Mouse (Mus musculus) bone marrow, adult 2 months (tissue): ENCODE results near the gene H2-M10.2.

Experiments used
- CTCF ChIP-seq: fragments of 200-500 bp; IDR thresholded peaks from 2 replicates; pipeline ENCODE4 v1.5.1; 2011; ENCODE audit warnings: low read length, control low read depth; ENCODE audit not compliant: control insufficient read depth, insufficient read depth
- POLR2A ChIP-seq: fragments of 200-500 bp; IDR thresholded peaks from 2 replicates; pipeline ENCODE4 v1.6.1; 2011; ENCODE audit warnings: low read depth, mild to moderate bottlenecking, control low read depth, low read length, borderline replicate concordance; ENCODE audit not compliant: control insufficient read depth

- TF ChIP-seq CTCF (no peak), POLR2A (no peak)
Measured at GRCm38 (mm10) chr17:36315689-36316253, 29.5 kb upstream of the H2-M10.2 start.
